Mouse (Mus musculus) thymus, adult 2 months (tissue): ENCODE data around the gene Atp11c. TPM values are rescaled to one million over a fixed set of nuclear protein-coding genes. Genes with fewer than 3 reads are reported as not detected.

Source experiments
- DNase-seq: peaks from one replicate; pipeline ENCODE4 v3.0.0; 2021
- H3K27ac ChIP-seq: fragments of 200-500 bp; 2 replicates; pipeline ENCODE4 v1.5.1; 2012; ENCODE audit warnings: low read length, control low read depth; ENCODE audit not compliant: control insufficient read depth, insufficient read depth
- H3K27me3 ChIP-seq: fragments of 200-500 bp; 2 replicates; pipeline ENCODE4 v1.6.1; 2012; ENCODE audit warnings: mild to moderate bottlenecking, low read length, moderate library complexity, mixed read lengths; ENCODE audit not compliant: control insufficient read depth, insufficient read depth
- H3K36me3 ChIP-seq: fragments of 200-500 bp; 2 replicates; pipeline ENCODE4 v1.6.1; 2012; ENCODE audit warnings: mild to moderate bottlenecking, low read length, moderate library complexity; ENCODE audit not compliant: control insufficient read depth, insufficient read depth
- H3K4me1 ChIP-seq: fragments of 200-500 bp; replicated peaks from 2 replicates; pipeline ENCODE4 v1.6.1; 2012; ENCODE audit warnings: low read length; ENCODE audit not compliant: control insufficient read depth, insufficient read depth
- H3K4me3 ChIP-seq: fragments of 200-500 bp; 2 replicates; pipeline ENCODE4 v1.5.1; 2012; ENCODE audit warnings: mild to moderate bottlenecking, low read length, control low read depth, moderate library complexity; ENCODE audit not compliant: control insufficient read depth, insufficient read depth
- CTCF ChIP-seq: fragments of 200-500 bp; IDR thresholded peaks from 2 replicates; pipeline ENCODE4 v1.5.1; 2012; ENCODE audit warnings: mild to moderate bottlenecking, control low read depth, low read length, moderate library complexity, borderline replicate concordance; ENCODE audit not compliant: control insufficient read depth, poor library complexity, insufficient read depth; ENCODE audit errors: extremely low read depth
- POLR2A ChIP-seq: fragments of 200-500 bp; IDR thresholded peaks from 2 replicates; pipeline ENCODE4 v1.6.1; 2012; ENCODE audit warnings: mild to moderate bottlenecking, low read length, control low read depth, moderate library complexity; ENCODE audit not compliant: control insufficient read depth, poor library complexity, insufficient read depth; ENCODE audit errors: extremely low read depth
- WGBS: fragments of 180-500 bp; shearing (Covaris S2); methylation state at CpG from one replicate; pipeline ENCODE4 v1.1.7; 2018; 5-methylcytosine and 5-hydroxymethylcytosine counted together
- polyA plus RNA-seq: library from polyadenylated mRNA; depleted of rRNA; stranded (reverse); fragments of >200 nt; gene quantifications from 2 replicates; pipeline ENCODE4 v1.2.3, GENCODE M21; 2012; rRNA removed

Gene Atp11c
- polyA plus RNA-seq, 1 experiment = 13.4 TPM

DNA sequence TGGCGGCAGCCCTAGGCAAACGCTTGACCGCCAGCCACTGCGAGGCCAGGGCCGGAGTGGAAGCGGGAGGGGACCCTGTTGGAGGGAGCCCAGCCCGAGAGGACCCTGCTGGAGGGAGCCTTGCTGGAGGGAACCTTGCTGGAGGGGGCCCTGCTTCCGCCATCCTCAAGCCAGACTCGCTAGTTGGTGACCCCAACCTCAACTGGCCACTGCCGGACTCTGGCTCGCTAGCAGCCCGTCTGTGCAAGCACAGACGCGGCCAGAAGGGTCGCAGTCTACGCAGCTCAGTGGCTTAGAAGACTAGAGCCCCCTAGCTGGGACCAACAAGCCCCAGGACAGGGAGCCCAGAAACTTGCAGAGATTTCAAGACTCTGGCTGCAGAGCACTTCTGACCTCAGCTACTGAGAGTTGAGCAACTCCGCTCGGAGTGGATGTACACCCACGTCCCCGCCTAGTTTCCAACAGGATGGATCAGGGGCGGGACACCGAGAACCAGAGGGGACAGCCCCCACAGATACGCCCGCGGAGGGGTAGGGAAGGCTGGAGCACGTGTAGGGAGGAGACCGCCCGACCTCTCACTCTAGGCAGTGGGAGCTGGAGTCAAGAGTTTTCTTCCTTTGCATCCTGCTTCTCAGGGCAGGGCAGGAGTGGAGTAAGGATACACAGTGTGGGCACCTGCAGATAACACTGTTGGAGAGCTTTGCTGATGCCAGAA, 413.6 kb downstream of the Atp11c start, which contains the start of gene Mcf2:
Mcf2 (minus strand) TSS at position 346 of the 715 bp plus-strand sequence.
- WGBS = 6% methylated on average over 28 of the region's 28 CpGs
- no peak within 1 kb of the TSS for H3K4me3 ChIP-seq
- H3K27ac ChIP-seq = no peak within 1 kb of the TSS

DNA sequence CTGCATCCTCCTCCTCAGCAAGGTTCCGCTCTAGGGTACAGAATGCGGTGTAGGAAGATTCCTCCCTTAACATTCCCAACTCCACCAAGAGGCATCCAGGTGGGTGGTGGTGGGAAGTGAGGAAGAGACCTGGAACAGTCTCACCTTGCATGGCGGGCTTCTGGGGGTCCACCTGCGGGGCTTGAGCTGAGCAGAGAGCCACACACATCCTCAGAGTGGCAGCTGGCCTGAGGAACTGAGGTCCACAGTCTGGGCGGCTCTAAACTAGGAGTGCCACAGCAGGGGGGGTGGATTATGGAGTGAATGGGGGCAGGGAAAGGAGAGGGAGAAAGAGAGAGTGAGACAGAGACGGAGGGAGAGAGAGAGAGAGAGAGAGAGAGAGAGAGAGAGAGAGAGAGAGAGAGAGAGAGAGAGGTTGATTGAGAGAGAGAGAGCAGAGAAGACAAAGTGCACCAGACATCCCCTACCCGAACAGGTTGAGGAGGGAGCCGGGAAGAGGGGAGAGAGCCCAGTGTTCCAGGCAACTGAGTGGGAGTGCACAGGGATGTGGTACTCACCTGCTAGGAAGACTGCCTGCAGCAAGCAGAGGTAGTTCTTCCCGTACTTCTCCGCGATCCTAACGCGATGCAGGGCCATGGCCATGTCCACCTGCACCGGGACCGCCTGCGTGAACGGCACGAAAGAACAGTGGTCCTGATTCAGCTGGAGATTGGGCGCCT, 414.3 kb downstream of the Atp11c start:
- H3K27me3 ChIP-seq = no peaks in the 10 kb centered on the region
- H3K36me3 ChIP-seq = no peaks in the 10 kb centered on the region
- DNase-seq = no peak
- no peak overlapping the region for H3K27ac ChIP-seq
- H3K4me3 ChIP-seq = no peak overlapping the region
- TF ChIP-seq CTCF = no peak
- TF ChIP-seq POLR2A = no peak
- H3K4me1 ChIP-seq = no peaks in the 10 kb centered on the region
- WGBS = 5% methylated on average over 19 of the region's 19 CpGs

More for the DNA sequence above, 413.6 kb downstream of the Atp11c start, which contains the start of gene Mcf2:
- DNase-seq = no peak
- Histone ChIP-seq H3K36me3 (no peaks in the 10 kb centered on the region), H3K27me3 (no peaks in the 10 kb centered on the region), H3K4me1 (no peaks in the 10 kb centered on the region)
- TF ChIP-seq POLR2A = no peak
- TF ChIP-seq CTCF = no peak

Other genes with a start within 250 kb of the Atp11c start
- gene Gm7073, start 53.4 kb downstream of the Atp11c start, polyA plus RNA-seq = not detected in 2 replicates